Mouse (Mus musculus) granulocyte monocyte progenitor cell, adult 5-6 weeks (primary cell): ENCODE measurements around the gene Bahcc1. TPM values are rescaled to one million over a fixed set of nuclear protein-coding genes. Genes with fewer than 3 reads are reported as not detected.

Experiments used
- total RNA-seq, 2 experiments: library from RNA; stranded (forward) in 1 of 2; stranded (reverse) in 1 of 2; fragments of 200-712, 200-1000 nt in 1 of 2; fragments of >200 nt in 1 of 2; fragmentation: Nextera tagmentation in 1 of 2; gene quantifications; 2 replicates each; pipeline ENCODE4 v1.2.3; 2014 to 2017

Bahcc1 gene
- total RNA-seq, 2 experiments from 2014 or later, result 4.7 to 22.5 TPM

Other genes with a start within 250 kb of the Bahcc1 start
- 8.3 and 15.1 TPM in 2 replicates for gene Aatk, start 185.8 kb upstream of the Bahcc1 start, total RNA-seq (2014; fragmentation: Nextera tagmentation)
- 5.2 and 8.3 TPM in 2 replicates for gene Aatk, start 185.8 kb upstream of the Bahcc1 start, total RNA-seq (2017)
- gene Cep131, start 146.1 kb upstream of the Bahcc1 start, total RNA-seq (2014; fragmentation: Nextera tagmentation), result 8.3 and 14.9 TPM in 2 replicates
- gene Cep131, start 146.1 kb upstream of the Bahcc1 start, total RNA-seq (2017), result 11.3 and 23.8 TPM in 2 replicates
- gene Tepsin, start 134.2 kb upstream of the Bahcc1 start, total RNA-seq (2014; fragmentation: Nextera tagmentation), result 15.3 and 22.2 TPM in 2 replicates
- gene Tepsin, start 134.2 kb upstream of the Bahcc1 start, total RNA-seq (2017), result 7.5 and 9.3 TPM in 2 replicates
- gene Ndufaf8, start 134.0 kb upstream of the Bahcc1 start, total RNA-seq (2014; fragmentation: Nextera tagmentation), result 37.0 and 64.8 TPM in 2 replicates
- 30.2 and 31.6 TPM in 2 replicates for gene Ndufaf8, start 134.0 kb upstream of the Bahcc1 start, total RNA-seq (2017)
- gene Slc38a10, start 81.6 kb upstream of the Bahcc1 start, total RNA-seq (2014; fragmentation: Nextera tagmentation), result 58.8 and 62.4 TPM in 2 replicates
- gene Slc38a10, start 81.6 kb upstream of the Bahcc1 start, total RNA-seq (2017), result 43.5 and 51.5 TPM in 2 replicates
- gene Actg1, start 115.6 kb downstream of the Bahcc1 start, total RNA-seq (2014; fragmentation: Nextera tagmentation), result 1,412 and 1,653 TPM in 2 replicates
- gene Actg1, start 115.6 kb downstream of the Bahcc1 start, total RNA-seq (2017), result 733 and 780 TPM in 2 replicates
- gene Fscn2, start 128.6 kb downstream of the Bahcc1 start, total RNA-seq (2014; fragmentation: Nextera tagmentation), result not detected in 2 replicates
- not detected in 2 replicates for gene Fscn2, start 128.6 kb downstream of the Bahcc1 start, total RNA-seq (2017)
- 8.3 and 13.2 TPM in 2 replicates for gene Faap100, start 145.8 kb downstream of the Bahcc1 start, total RNA-seq (2014; fragmentation: Nextera tagmentation)
- gene Faap100, start 145.8 kb downstream of the Bahcc1 start, total RNA-seq (2017), result 12.9 and 18.8 TPM in 2 replicates
- 49.2 and 54.6 TPM in 2 replicates for gene Nploc4, start 204.8 kb downstream of the Bahcc1 start, total RNA-seq (2014; fragmentation: Nextera tagmentation)
- gene Nploc4, start 204.8 kb downstream of the Bahcc1 start, total RNA-seq (2017), result 34.1 and 36.6 TPM in 2 replicates
- not detected in 2 replicates for gene Tspan10, start 209.7 kb downstream of the Bahcc1 start, total RNA-seq (2014; fragmentation: Nextera tagmentation)
- gene Tspan10, start 209.7 kb downstream of the Bahcc1 start, total RNA-seq (2017), result not detected in 2 replicates
- not detected in 2 replicates for gene Pde6g, start 220.6 kb downstream of the Bahcc1 start, total RNA-seq (2014; fragmentation: Nextera tagmentation)
- gene Pde6g, start 220.6 kb downstream of the Bahcc1 start, total RNA-seq (2017), result not detected in 2 replicates
- gene Oxld1, start 225.1 kb downstream of the Bahcc1 start, total RNA-seq (2014; fragmentation: Nextera tagmentation), result 7.9 and 8.6 TPM in 2 replicates
- 12.8 and 19.5 TPM in 2 replicates for gene Oxld1, start 225.1 kb downstream of the Bahcc1 start, total RNA-seq (2017)
- gene Ccdc137, start 225.2 kb downstream of the Bahcc1 start, total RNA-seq (2014; fragmentation: Nextera tagmentation), result 35.6 and 43.0 TPM in 2 replicates
- 39.4 and 57.7 TPM in 2 replicates for gene Ccdc137, start 225.2 kb downstream of the Bahcc1 start, total RNA-seq (2017)
- gene Arl16, start 234.7 kb downstream of the Bahcc1 start, total RNA-seq (2014; fragmentation: Nextera tagmentation), result 11.7 and 15.1 TPM in 2 replicates
- 19.2 and 22.4 TPM in 2 replicates for gene Arl16, start 234.7 kb downstream of the Bahcc1 start, total RNA-seq (2017)